Mouse (Mus musculus): Measurements from ENCODE around the gene Gba. TPM values are rescaled to one million over a fixed set of nuclear protein-coding genes. Genes with fewer than 3 reads are reported as not detected.
A peak's percentile ranks its signal among the peaks of the same experiment; 100 is the strongest.
"Not testable (repeated sequence)": the region's sequence is repeated elsewhere in the genome, so short reads cannot be mapped to it uniquely, and the experiment has no call there.

The Gba gene
- polyA plus RNA-seq (2015; fragmentation: Nextera tagmentation; extraction: Ambion mirVana), result 39.2 and 42.7 TPM in 2 replicates

- Histone ChIP-seq H3K9me3 (no peaks in the 10 kb centered on the region), H3K9ac (replicated peaks) (peak within 1 kb of the TSS; percentile 59), H3K27me3 (no peaks in the 10 kb centered on the region), H3K36me3 (peaks cover 30% of the 10 kb centered on the region), H3K4me3 (peak within 1 kb of the TSS; percentile 62), H3K4me1 (peaks cover 6% of the 10 kb centered on the region), H3K27ac (replicated peaks) (peak within 1 kb of the TSS; percentile 70), H3K4me2 (replicated peaks) (peak within 1 kb of the TSS; percentile 60)
- WGBS, result 26% methylated on average over 13 of the region's 13 CpGs
- peak; percentile 89 for ATAC-seq (replicated peaks)
Observed at GRCm38 (mm10) chr3:89202253-89203141, at the start of gene Gba. Gba (plus strand) TSS chr3:89202928.

- H3K27me3 ChIP-seq, result no peaks in the 10 kb centered on the region
- no peak overlapping the region for H3K9ac ChIP-seq (replicated peaks)
- no peak overlapping the region for H3K4me2 ChIP-seq (replicated peaks)
- no peak overlapping the region for H3K4me3 ChIP-seq
- H3K36me3 ChIP-seq, result peaks cover 6% of the 10 kb centered on the region; the same call in 1 of the 2 replicates
- 92% methylated on average over 8 of the region's 8 CpGs for WGBS
- H3K9me3 ChIP-seq, result no peaks in the 10 kb centered on the region
- H3K4me1 ChIP-seq, result peaks cover 18% of the 10 kb centered on the region
- ATAC-seq (replicated peaks), result no peak
- H3K27ac ChIP-seq (replicated peaks), result no peak overlapping the region
Observed at GRCm38 (mm10) chr3:89156951-89157350, 45.8 kb upstream of the Gba start.

- peaks cover 19% of the 10 kb centered on the region for H3K4me1 ChIP-seq
- 14% methylated on average over 7 of the region's 7 CpGs for whole genome bisulfite sequencing
- no peak for ATAC-seq (replicated peaks)
Observed at GRCm38 (mm10) chr3:89158651-89159050, 44.1 kb upstream of the Gba start.

GRCm38 (mm10) chr3:89159211-89159610, 43.5 kb upstream of the Gba start:
- Histone ChIP-seq H3K27me3 (no peaks in the 10 kb centered on the region), H3K4me2 (replicated peaks) (peak overlapping the region; percentile 85), H3K9ac (replicated peaks) (peak overlapping the region; percentile 77), H3K4me1 (peaks cover 24% of the 10 kb centered on the region), H3K9me3 (no peaks in the 10 kb centered on the region), H3K4me3 (peak overlapping the region; percentile 90), H3K36me3 (no peaks in the 10 kb centered on the region), H3K27ac (replicated peaks) (0 out of 2 replicates have a peak overlapping the region, but pooled peaks have one; percentile 32)
- peak; percentile 3; the same call in 1 of the 2 replicates for ATAC-seq (replicated peaks)
- under 1% methylated on average over 13 of the region's 13 CpGs for WGBS

More at GRCm38 (mm10) chr3:89158651-89159050, 44.1 kb upstream of the Gba start:
- Histone ChIP-seq H3K9me3 (no peaks in the 10 kb centered on the region), H3K27me3 (no peaks in the 10 kb centered on the region), H3K4me2 (replicated peaks) (peak overlapping the region; percentile 85), H3K4me3 (peak overlapping the region; percentile 90), H3K27ac (replicated peaks) (no peak overlapping the region), H3K36me3 (no peaks in the 10 kb centered on the region), H3K9ac (replicated peaks) (peak overlapping the region; percentile 77)

GRCm38 (mm10) chr3:89159616-89160344, 42.9 kb upstream of the Gba start, which contains the start of gene Hcn3:
Hcn3 (minus strand) TSS chr3:89160196.
- H3K9me3 ChIP-seq, result no peaks in the 10 kb centered on the region
- H3K4me2 ChIP-seq (replicated peaks), result peak within 1 kb of the TSS; percentile 85
- ATAC-seq (replicated peaks), result peak; percentile 82
- H3K27ac ChIP-seq (replicated peaks), result peak within 1 kb of the TSS; percentile 32
- no peaks in the 10 kb centered on the region for H3K36me3 ChIP-seq
- under 1% methylated on average over 60 of the region's 66 CpGs for WGBS
- H3K9ac ChIP-seq (replicated peaks), result peak within 1 kb of the TSS; percentile 77
- no peaks in the 10 kb centered on the region for H3K27me3 ChIP-seq
- H3K4me3 ChIP-seq, result peak within 1 kb of the TSS; percentile 90
- H3K4me1 ChIP-seq, result peaks cover 25% of the 10 kb centered on the region

GRCm38 (mm10) chr3:89161207-89161606, 41.5 kb upstream of the Gba start:
- H3K36me3 ChIP-seq; H3K27me3 ChIP-seq; H3K9ac ChIP-seq (replicated peaks); H3K27ac ChIP-seq (replicated peaks); H3K4me3 ChIP-seq; ATAC-seq (replicated peaks); H3K9me3 ChIP-seq; H3K4me2 ChIP-seq (replicated peaks): not testable (repeated sequence)
- peaks cover 36% of the 10 kb centered on the region for H3K4me1 ChIP-seq

GRCm38 (mm10) chr3:89161786-89162185, 40.9 kb upstream of the Gba start:
- Histone ChIP-seq H3K27me3 (no peaks in the 10 kb centered on the region), H3K9me3 (no peaks in the 10 kb centered on the region), H3K36me3 (0 out of 2 replicates have a peak, but pooled peaks cover under 1% of the 10 kb centered on the region), H3K4me3 (no peak overlapping the region), H3K27ac (replicated peaks) (no peak overlapping the region), H3K9ac (replicated peaks) (no peak overlapping the region), H3K4me1 (peaks cover 42% of the 10 kb centered on the region), H3K4me2 (replicated peaks) (no peak overlapping the region)
- ATAC-seq (replicated peaks), result no peak
- 82% methylated on average over 4 of the region's 4 CpGs for WGBS

- Histone ChIP-seq H3K4me2 (replicated peaks) (no peak overlapping the region), H3K9ac (replicated peaks) (no peak overlapping the region), H3K4me3 (no peak overlapping the region), H3K9me3 (no peaks in the 10 kb centered on the region), H3K4me1 (peaks cover 41% of the 10 kb centered on the region), H3K27ac (replicated peaks) (no peak overlapping the region), H3K36me3 (peaks cover 11% of the 10 kb centered on the region), H3K27me3 (no peaks in the 10 kb centered on the region)
- 84% methylated on average over 1 of the region's 1 CpGs for WGBS
- ATAC-seq (replicated peaks), result no peak
Observed at GRCm38 (mm10) chr3:89163123-89163522, 39.6 kb upstream of the Gba start.

- H3K4me3 ChIP-seq, result peak overlapping the region; percentile 84
- H3K27me3 ChIP-seq, result no peaks in the 10 kb centered on the region
- H3K4me1 ChIP-seq, result peaks cover 35% of the 10 kb centered on the region
- H3K4me2 ChIP-seq (replicated peaks), result peak overlapping the region; percentile 66
- peaks cover 17% of the 10 kb centered on the region for H3K36me3 ChIP-seq
- WGBS, result 76% methylated on average over 5 of the region's 5 CpGs
- ATAC-seq (replicated peaks), result no peak
- H3K9me3 ChIP-seq, result no peaks in the 10 kb centered on the region
- peak overlapping the region; percentile 96 for H3K9ac ChIP-seq (replicated peaks)
- H3K27ac ChIP-seq (replicated peaks), result peak overlapping the region; percentile 94
Observed at GRCm38 (mm10) chr3:89163643-89164245, 39.0 kb upstream of the Gba start.

GRCm38 (mm10) chr3:89164506-89165267, 38.0 kb upstream of the Gba start, which contains the start of gene Clk2:
Clk2 (plus strand) TSS chr3:89164795.
- H3K4me3 ChIP-seq, result peak within 1 kb of the TSS; percentile 84
- H3K9ac ChIP-seq (replicated peaks), result peak within 1 kb of the TSS; percentile 96
- H3K36me3 ChIP-seq, result peaks cover 26% of the 10 kb centered on the region
- WGBS, result under 1% methylated on average over 69 of the region's 79 CpGs
- H3K4me2 ChIP-seq (replicated peaks), result peak within 1 kb of the TSS; percentile 66
- H3K27me3 ChIP-seq, result no peaks in the 10 kb centered on the region
- peak; percentile 97 for ATAC-seq (replicated peaks)
- H3K4me1 ChIP-seq, result peaks cover 31% of the 10 kb centered on the region
- H3K9me3 ChIP-seq, result no peaks in the 10 kb centered on the region
- peak within 1 kb of the TSS; percentile 94 for H3K27ac ChIP-seq (replicated peaks)

GRCm38 (mm10) chr3:89165268-89165870, 37.4 kb upstream of the Gba start:
- Histone ChIP-seq H3K27me3 (no peaks in the 10 kb centered on the region), H3K27ac (replicated peaks) (peak overlapping the region; percentile 94), H3K9me3 (no peaks in the 10 kb centered on the region), H3K36me3 (peaks cover 33% of the 10 kb centered on the region), H3K9ac (replicated peaks) (peak overlapping the region; percentile 96), H3K4me1 (peaks cover 29% of the 10 kb centered on the region), H3K4me3 (peak overlapping the region; percentile 84), H3K4me2 (replicated peaks) (peak overlapping the region; percentile 66)
- 25% methylated on average over 12 of the region's 12 CpGs for WGBS
- ATAC-seq (replicated peaks), result no peak
